Mouse (Mus musculus): ENCODE measurements around the gene Zfp618. TPM values are rescaled to one million over a fixed set of nuclear protein-coding genes. Genes with fewer than 3 reads are reported as not detected.

Zfp618 gene
- polyA plus RNA-seq, 1 experiment from 2014 or later: 41.2 TPM

GRCm38 (mm10) chr4:63036790-63037189 is 71.4 kb downstream of the Zfp618 start:
- no peak overlapping the region for H3K27ac ChIP-seq (ENCODE audit: low read length)
- peaks cover 32% of the 10 kb centered on the region for H3K4me1 ChIP-seq (ENCODE audit: insufficient read depth, low read length)
- no peak overlapping the region for H3K9ac ChIP-seq (replicated peaks; ENCODE audit: low read length)
- H3K9me3 ChIP-seq (ENCODE audit: low read length): no peaks in the 10 kb centered on the region
- ATAC-seq (ENCODE audit: low FRiP score, low TSS enrichment): no peak
- H3K36me3 ChIP-seq (ENCODE audit: insufficient read depth, low read length): no peaks in the 10 kb centered on the region
- 95% methylated on average over 5 of the region's 5 CpGs for WGBS
- H3K27me3 ChIP-seq (ENCODE audit: insufficient read depth, low read length): no peaks in the 10 kb centered on the region
- no peak overlapping the region for H3K4me2 ChIP-seq (replicated peaks; ENCODE audit: low read depth, low read length)
- no peak overlapping the region for H3K4me3 ChIP-seq (ENCODE audit: low read length)

GRCm38 (mm10) chr4:63037555-63037954 is 72.2 kb downstream of the Zfp618 start:
- Histone ChIP-seq H3K36me3 (ENCODE audit: insufficient read depth, low read length) (no peaks in the 10 kb centered on the region), H3K4me1 (ENCODE audit: insufficient read depth, low read length) (peaks cover 24% of the 10 kb centered on the region), H3K27me3 (ENCODE audit: insufficient read depth, low read length) (no peaks in the 10 kb centered on the region), H3K9me3 (ENCODE audit: low read length) (no peaks in the 10 kb centered on the region), H3K4me3 (ENCODE audit: low read length) (no peak overlapping the region), H3K4me2 (replicated peaks; ENCODE audit: low read depth, low read length) (no peak overlapping the region), H3K27ac (ENCODE audit: low read length) (no peak overlapping the region; the same call in 1 of the 2 replicates), H3K9ac (replicated peaks; ENCODE audit: low read length) (no peak overlapping the region; the same call in 1 of the 2 replicates)
- ATAC-seq (ENCODE audit: low FRiP score, low TSS enrichment): no peak
- WGBS: 58% methylated on average over 4 of the region's 4 CpGs

- H3K4me3 ChIP-seq (ENCODE audit: low read length): no peak overlapping the region
- H3K36me3 ChIP-seq (ENCODE audit: insufficient read depth, low read length): no peaks in the 10 kb centered on the region
- 69% methylated on average over 2 of the region's 2 CpGs for WGBS
- H3K4me2 ChIP-seq (replicated peaks; ENCODE audit: low read depth, low read length): no peak overlapping the region
- peaks cover 23% of the 10 kb centered on the region for H3K4me1 ChIP-seq (ENCODE audit: insufficient read depth, low read length)
- H3K9ac ChIP-seq (replicated peaks; ENCODE audit: low read length): no peak overlapping the region
- no peaks in the 10 kb centered on the region for H3K9me3 ChIP-seq (ENCODE audit: low read length)
- no peaks in the 10 kb centered on the region for H3K27me3 ChIP-seq (ENCODE audit: insufficient read depth, low read length)
- ATAC-seq (ENCODE audit: low FRiP score, low TSS enrichment): no peak
- peak overlapping the region; percentile 32; the same call in 1 of the 2 replicates for H3K27ac ChIP-seq (ENCODE audit: low read length)
Measured at GRCm38 (mm10) chr4:63038265-63038664, 72.9 kb downstream of the Zfp618 start.

DNA sequence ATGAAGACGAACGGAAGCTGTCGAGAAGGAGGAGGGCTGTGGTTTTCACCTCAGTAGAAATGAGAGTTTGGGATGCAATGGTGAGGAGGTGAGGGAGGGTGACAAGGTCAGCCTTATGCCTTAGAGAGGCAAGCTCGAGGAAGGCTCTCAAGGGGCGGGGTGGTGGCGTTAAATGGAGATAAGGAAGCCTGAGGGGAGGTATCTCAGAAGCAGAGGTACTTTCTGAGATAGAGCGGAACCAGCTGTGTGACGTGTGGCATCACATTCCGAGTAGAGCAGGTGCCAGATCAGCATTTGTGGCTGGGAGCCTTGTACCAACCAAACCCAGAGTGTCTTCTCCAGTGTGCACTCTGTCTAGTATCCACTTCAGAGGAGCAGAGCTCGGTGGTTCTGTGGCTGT is 73.6 kb downstream of the Zfp618 start:
- no peak overlapping the region for H3K4me2 ChIP-seq (replicated peaks; ENCODE audit: low read depth, low read length)
- no peaks in the 10 kb centered on the region for H3K9me3 ChIP-seq (ENCODE audit: low read length)
- H3K4me3 ChIP-seq (ENCODE audit: low read length): no peak overlapping the region
- no peak for ATAC-seq (ENCODE audit: low FRiP score, low TSS enrichment)
- H3K36me3 ChIP-seq (ENCODE audit: insufficient read depth, low read length): no peaks in the 10 kb centered on the region
- no peak overlapping the region for H3K27ac ChIP-seq (ENCODE audit: low read length)
- WGBS: 81% methylated on average over 10 of the region's 10 CpGs
- no peaks in the 10 kb centered on the region for H3K27me3 ChIP-seq (ENCODE audit: insufficient read depth, low read length)
- peaks cover 23% of the 10 kb centered on the region for H3K4me1 ChIP-seq (ENCODE audit: insufficient read depth, low read length)
- H3K9ac ChIP-seq (replicated peaks; ENCODE audit: low read length): no peak overlapping the region

DNA sequence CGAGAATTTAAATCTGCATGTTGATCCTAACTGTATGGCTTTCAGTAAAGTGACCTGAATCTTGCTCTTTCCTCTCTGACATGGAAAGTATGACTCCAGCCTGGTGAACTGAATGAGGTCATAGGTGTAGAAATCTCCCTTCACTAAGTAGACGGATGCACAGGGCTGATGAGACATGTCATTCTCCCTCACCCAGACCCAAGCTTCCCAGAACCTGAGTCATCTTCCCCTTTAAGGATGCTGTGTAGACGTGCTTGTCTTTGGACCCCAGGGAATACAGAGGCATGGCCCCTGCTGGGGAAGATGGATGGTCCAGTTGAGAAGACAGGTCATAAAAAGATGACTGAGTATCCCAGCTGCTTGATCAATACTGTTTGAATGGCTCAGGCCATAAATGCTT is 83.2 kb downstream of the Zfp618 start:
- H3K4me1 ChIP-seq (ENCODE audit: insufficient read depth, low read length): peaks cover 52% of the 10 kb centered on the region
- H3K9me3 ChIP-seq (ENCODE audit: low read length): no peaks in the 10 kb centered on the region
- WGBS: 60% methylated on average over 3 of the region's 3 CpGs
- H3K4me3 ChIP-seq (ENCODE audit: low read length): no peak overlapping the region
- 0 out of 2 replicates have a peak, but pooled peaks cover 5% of the 10 kb centered on the region for H3K36me3 ChIP-seq (ENCODE audit: insufficient read depth, low read length)
- no peaks in the 10 kb centered on the region for H3K27me3 ChIP-seq (ENCODE audit: insufficient read depth, low read length)
- ATAC-seq (ENCODE audit: low FRiP score, low TSS enrichment): no peak
- H3K4me2 ChIP-seq (replicated peaks; ENCODE audit: low read depth, low read length): no peak overlapping the region
- peak overlapping the region; percentile 95 for H3K27ac ChIP-seq (ENCODE audit: low read length)
- no peak overlapping the region for H3K9ac ChIP-seq (replicated peaks; ENCODE audit: low read length)

DNA sequence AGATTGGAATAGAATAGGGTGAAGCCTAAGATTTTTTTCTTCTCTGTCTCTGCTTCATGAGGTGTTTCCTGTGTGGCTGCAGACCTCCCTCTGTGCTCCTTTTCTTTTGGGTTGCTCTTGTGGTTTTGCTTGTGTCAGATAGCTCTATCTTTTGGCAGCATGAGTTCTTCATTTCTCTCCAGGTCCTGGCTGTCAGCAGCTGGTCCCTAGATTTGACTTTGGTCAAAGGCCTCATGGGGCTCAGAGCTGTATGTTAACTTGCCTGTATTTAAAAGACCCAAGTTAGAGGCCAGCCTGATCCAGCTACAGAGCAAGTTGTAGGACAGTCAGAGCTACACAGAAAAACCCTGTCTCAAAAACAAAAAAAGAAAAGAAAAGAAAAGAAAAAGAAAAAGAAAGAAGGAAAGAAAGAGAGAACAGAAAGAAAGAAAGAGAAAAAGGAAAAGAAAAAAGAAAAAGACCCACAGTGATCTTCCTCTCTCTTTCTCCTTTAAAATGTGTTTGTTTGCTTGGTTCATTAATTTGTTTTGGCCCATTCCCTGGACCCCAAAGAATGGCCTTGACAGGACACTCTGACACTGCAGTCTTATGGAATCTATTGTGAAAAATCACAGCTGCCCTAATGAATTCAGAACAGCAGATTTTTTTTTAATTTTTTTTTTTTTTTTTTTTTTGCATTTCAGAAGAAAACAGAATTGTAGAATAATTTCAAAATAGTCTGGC is 84.4 kb downstream of the Zfp618 start:
- Histone ChIP-seq H3K27ac (ENCODE audit: low read length) (peak overlapping the region; percentile 95), H3K4me2 (replicated peaks; ENCODE audit: low read depth, low read length) (0 out of 2 replicates have a peak overlapping the region, but pooled peaks have one; percentile 2)
- no peak for ATAC-seq (ENCODE audit: low FRiP score, low TSS enrichment)

GRCm38 (mm10) chr4:63050319-63050676 is 84.9 kb downstream of the Zfp618 start:
- peak overlapping the region; percentile 95 for H3K27ac ChIP-seq (ENCODE audit: low read length)
- H3K9me3 ChIP-seq (ENCODE audit: low read length): no peaks in the 10 kb centered on the region
- peaks cover 67% of the 10 kb centered on the region for H3K4me1 ChIP-seq (ENCODE audit: insufficient read depth, low read length)
- H3K4me3 ChIP-seq (ENCODE audit: low read length): no peak overlapping the region
- H3K4me2 ChIP-seq (replicated peaks; ENCODE audit: low read depth, low read length): 0 out of 2 replicates have a peak overlapping the region, but pooled peaks have one; percentile 1
- 0 out of 2 replicates have a peak, but pooled peaks cover 5% of the 10 kb centered on the region for H3K36me3 ChIP-seq (ENCODE audit: insufficient read depth, low read length)
- ATAC-seq (ENCODE audit: low FRiP score, low TSS enrichment): no peak
- H3K9ac ChIP-seq (replicated peaks; ENCODE audit: low read length): no peak overlapping the region
- WGBS: 24% methylated on average over 4 of the region's 4 CpGs
- H3K27me3 ChIP-seq (ENCODE audit: insufficient read depth, low read length): no peaks in the 10 kb centered on the region

More for the DNA sequence above, 84.4 kb downstream of the Zfp618 start:
- Histone ChIP-seq H3K36me3 (ENCODE audit: insufficient read depth, low read length) (0 out of 2 replicates have a peak, but pooled peaks cover 5% of the 10 kb centered on the region), H3K27me3 (ENCODE audit: insufficient read depth, low read length) (no peaks in the 10 kb centered on the region), H3K9ac (replicated peaks; ENCODE audit: low read length) (no peak overlapping the region), H3K9me3 (ENCODE audit: low read length) (no peaks in the 10 kb centered on the region), H3K4me3 (ENCODE audit: low read length) (no peak overlapping the region), H3K4me1 (ENCODE audit: insufficient read depth, low read length) (peaks cover 62% of the 10 kb centered on the region)

- Histone ChIP-seq H3K4me1 (ENCODE audit: insufficient read depth, low read length) (peaks cover 72% of the 10 kb centered on the region), H3K27me3 (ENCODE audit: insufficient read depth, low read length) (no peaks in the 10 kb centered on the region), H3K4me2 (replicated peaks; ENCODE audit: low read depth, low read length) (no peak overlapping the region), H3K9me3 (ENCODE audit: low read length) (no peaks in the 10 kb centered on the region), H3K9ac (replicated peaks; ENCODE audit: low read length) (no peak overlapping the region), H3K27ac (ENCODE audit: low read length) (peak overlapping the region; percentile 95), H3K4me3 (ENCODE audit: low read length) (no peak overlapping the region), H3K36me3 (ENCODE audit: insufficient read depth, low read length) (0 out of 2 replicates have a peak, but pooled peaks cover 5% of the 10 kb centered on the region)
- no peak for ATAC-seq (ENCODE audit: low FRiP score, low TSS enrichment)
- WGBS: 54% methylated on average over 4 of the region's 4 CpGs
Measured at GRCm38 (mm10) chr4:63050949-63051348, 85.6 kb downstream of the Zfp618 start.

GRCm38 (mm10) chr4:63051940-63052661 is 86.7 kb downstream of the Zfp618 start:
- peak; percentile 78 for ATAC-seq (ENCODE audit: low FRiP score, low TSS enrichment)
- Histone ChIP-seq H3K9ac (replicated peaks; ENCODE audit: low read length) (0 out of 2 replicates have a peak overlapping the region, but pooled peaks have one; percentile 20), H3K4me2 (replicated peaks; ENCODE audit: low read depth, low read length) (0 out of 2 replicates have a peak overlapping the region, but pooled peaks have one; percentile 5), H3K9me3 (ENCODE audit: low read length) (no peaks in the 10 kb centered on the region), H3K27me3 (ENCODE audit: insufficient read depth, low read length) (no peaks in the 10 kb centered on the region), H3K4me3 (ENCODE audit: low read length) (no peak overlapping the region), H3K36me3 (ENCODE audit: insufficient read depth, low read length) (0 out of 2 replicates have a peak, but pooled peaks cover 5% of the 10 kb centered on the region), H3K4me1 (ENCODE audit: insufficient read depth, low read length) (peaks cover 83% of the 10 kb centered on the region), H3K27ac (ENCODE audit: low read length) (peak overlapping the region; percentile 95)
- 20% methylated on average over 7 of the region's 7 CpGs for WGBS
